Mouse (Mus musculus): ENCODE measurements at regions not wholly inside any gene's neighbourhood (a gene's known extent, or its start where the extent isn't known, plus 50 kb on each side); places are given as distances from the start of the nearest gene placed in this dataset.

DNA sequence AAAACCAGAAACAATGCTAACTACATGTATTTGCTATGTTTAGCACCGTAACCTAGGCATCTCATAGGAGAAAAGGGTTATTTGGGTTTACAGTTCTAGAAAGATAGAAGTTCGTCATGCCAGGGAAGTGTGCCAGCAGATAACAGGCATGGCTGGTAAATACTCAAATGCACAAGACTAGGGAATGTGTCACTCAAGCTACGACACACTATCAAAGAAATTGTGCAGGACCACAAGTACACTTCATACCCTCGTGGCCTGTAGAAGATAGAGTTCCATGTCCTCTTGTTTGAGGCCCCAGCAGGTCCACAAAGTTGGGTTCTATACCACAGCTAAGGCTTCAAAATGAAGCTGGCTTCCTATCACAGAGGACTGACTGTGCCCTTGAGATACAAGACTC, 103.1 kb upstream of the Car8 start:
- TF ChIP-seq TCF12 (IDR thresholded peaks at IDR 0.05; ENCODE audit: insufficient read depth, poor library complexity, severe bottlenecking) = no peak
- no peak for TF ChIP-seq CEBPB (IDR thresholded peaks at IDR 0.05; ENCODE audit: insufficient read depth, poor library complexity, severe bottlenecking)
- no peak for TF ChIP-seq POLR2AphosphoS2 (IDR thresholded peaks at IDR 0.05; ENCODE audit: insufficient read length, low read depth)
- TF ChIP-seq TCF3 (IDR thresholded peaks at IDR 0.05; ENCODE audit: insufficient read length, low read depth) = no peak
- no peak for TF ChIP-seq MAX (IDR thresholded peaks at IDR 0.05; ENCODE audit: low read depth)
- no peak for TF ChIP-seq USF1 (IDR thresholded peaks at IDR 0.05; ENCODE audit: low read depth)
- no peak for TF ChIP-seq SRF (IDR thresholded peaks at IDR 0.05; ENCODE audit: control insufficient read depth, insufficient read length, low read depth)
- TF ChIP-seq MYOD1 (IDR thresholded peaks at IDR 0.05; ENCODE audit: control insufficient read depth in 1 of 3, insufficient read length in 2 of 3, low read depth in 2 of 3) = no peak
- no peak for TF ChIP-seq E2F4 (IDR thresholded peaks at IDR 0.05; ENCODE audit: insufficient read depth)
- TF ChIP-seq REST (IDR thresholded peaks at IDR 0.05; ENCODE audit: insufficient read depth, insufficient read length) = no peak
- no peak for TF ChIP-seq POLR2A (IDR thresholded peaks at IDR 0.05; ENCODE audit: insufficient read length, low read depth)
- no peak for TF ChIP-seq MYOG (IDR thresholded peaks at IDR 0.05; ENCODE audit: control insufficient read depth in 1 of 3, insufficient read depth in 1 of 3, insufficient read length in 2 of 3, low read depth in 2 of 3)

DNA sequence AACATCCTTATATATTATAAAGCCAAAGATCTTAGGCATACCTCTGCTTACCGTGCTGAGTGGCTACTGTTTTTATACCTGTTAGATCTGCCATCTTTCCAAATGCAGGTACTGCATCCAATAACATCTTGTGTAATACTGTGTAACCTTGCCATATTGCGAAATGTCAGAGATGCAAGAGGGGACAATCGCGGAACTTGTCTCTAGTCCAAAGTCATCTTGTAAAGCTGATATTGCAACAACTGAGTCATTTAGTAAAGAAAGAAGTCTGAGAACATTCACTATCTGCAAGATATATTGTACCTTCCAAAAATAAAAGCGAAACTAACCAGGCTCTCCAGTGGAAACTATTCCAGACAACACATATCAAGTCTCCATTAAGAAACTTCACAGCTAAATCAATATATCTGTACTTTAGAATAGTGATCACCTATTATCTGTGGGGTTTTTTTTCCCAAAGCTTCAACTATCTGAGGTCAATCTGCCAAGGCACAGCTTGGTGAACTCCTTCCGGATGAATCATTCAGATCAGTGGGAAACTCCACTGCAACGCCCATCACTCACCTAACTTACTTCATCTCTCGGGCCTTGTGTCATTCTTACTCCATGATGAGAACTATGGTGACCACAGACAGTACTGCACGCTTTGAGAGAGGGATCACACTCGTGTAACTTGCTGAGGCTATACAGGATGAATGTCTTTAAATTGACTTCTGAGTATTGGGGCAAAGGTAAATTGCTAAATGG, 70.6 kb upstream of the Car8 start:
- TF ChIP-seq CEBPB (IDR thresholded peaks at IDR 0.05; ENCODE audit: insufficient read depth, poor library complexity, severe bottlenecking) (no peak), POLR2AphosphoS2 (IDR thresholded peaks at IDR 0.05; ENCODE audit: insufficient read length, low read depth) (no peak)
- H3K4me2 ChIP-seq (ENCODE audit: low read depth) = no peak overlapping the region
- H3ac ChIP-seq (ENCODE audit: control insufficient read depth, insufficient read length) = no peak overlapping the region
- no peaks in the 10 kb centered on the region for H3K79me2 ChIP-seq (ENCODE audit: control insufficient read depth, insufficient read depth)
- H3K36me3 ChIP-seq (ENCODE audit: control insufficient read depth, insufficient read depth) = no peaks in the 10 kb centered on the region
- no peaks in the 10 kb centered on the region for H3K27me3 ChIP-seq (ENCODE audit: control insufficient read depth, insufficient read depth, insufficient read length)
- no peak overlapping the region for H3K4me3 ChIP-seq

More for the DNA sequence above, 103.1 kb upstream of the Car8 start:
- Histone ChIP-seq H3K79me2 (ENCODE audit: control insufficient read depth, insufficient read depth) (no peaks in the 10 kb centered on the region), H3K36me3 (ENCODE audit: control insufficient read depth, insufficient read depth) (no peaks in the 10 kb centered on the region), H3K27me3 (ENCODE audit: control insufficient read depth, insufficient read depth, insufficient read length) (no peaks in the 10 kb centered on the region), H3K4me3 (no peak overlapping the region), H3K4me2 (ENCODE audit: low read depth) (no peak overlapping the region), H3ac (ENCODE audit: control insufficient read depth, insufficient read length) (no peak overlapping the region)

DNA sequence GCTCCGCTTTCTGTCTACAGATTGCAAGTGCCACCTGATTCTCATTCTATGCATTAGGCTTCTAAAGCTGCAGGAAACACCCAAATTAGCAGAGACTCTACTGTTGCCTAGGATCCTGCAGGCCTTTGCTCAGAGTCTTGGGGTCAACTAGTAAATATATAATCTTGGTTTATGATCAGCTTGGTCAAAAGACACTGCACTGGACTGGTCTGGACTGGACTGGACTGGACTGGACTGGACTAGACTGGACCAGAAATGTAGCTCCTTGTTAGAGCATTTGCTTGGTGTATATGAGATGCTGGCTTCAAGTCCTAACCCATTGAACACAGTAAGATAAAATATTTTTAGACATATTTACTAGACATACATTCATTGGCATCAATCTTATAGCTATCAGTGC, 53.7 kb upstream of the Car8 start:
- no peak for TF ChIP-seq REST (IDR thresholded peaks at IDR 0.05; ENCODE audit: insufficient read depth, insufficient read length)
- TF ChIP-seq USF1 (IDR thresholded peaks at IDR 0.05; ENCODE audit: low read depth) = no peak

DNA sequence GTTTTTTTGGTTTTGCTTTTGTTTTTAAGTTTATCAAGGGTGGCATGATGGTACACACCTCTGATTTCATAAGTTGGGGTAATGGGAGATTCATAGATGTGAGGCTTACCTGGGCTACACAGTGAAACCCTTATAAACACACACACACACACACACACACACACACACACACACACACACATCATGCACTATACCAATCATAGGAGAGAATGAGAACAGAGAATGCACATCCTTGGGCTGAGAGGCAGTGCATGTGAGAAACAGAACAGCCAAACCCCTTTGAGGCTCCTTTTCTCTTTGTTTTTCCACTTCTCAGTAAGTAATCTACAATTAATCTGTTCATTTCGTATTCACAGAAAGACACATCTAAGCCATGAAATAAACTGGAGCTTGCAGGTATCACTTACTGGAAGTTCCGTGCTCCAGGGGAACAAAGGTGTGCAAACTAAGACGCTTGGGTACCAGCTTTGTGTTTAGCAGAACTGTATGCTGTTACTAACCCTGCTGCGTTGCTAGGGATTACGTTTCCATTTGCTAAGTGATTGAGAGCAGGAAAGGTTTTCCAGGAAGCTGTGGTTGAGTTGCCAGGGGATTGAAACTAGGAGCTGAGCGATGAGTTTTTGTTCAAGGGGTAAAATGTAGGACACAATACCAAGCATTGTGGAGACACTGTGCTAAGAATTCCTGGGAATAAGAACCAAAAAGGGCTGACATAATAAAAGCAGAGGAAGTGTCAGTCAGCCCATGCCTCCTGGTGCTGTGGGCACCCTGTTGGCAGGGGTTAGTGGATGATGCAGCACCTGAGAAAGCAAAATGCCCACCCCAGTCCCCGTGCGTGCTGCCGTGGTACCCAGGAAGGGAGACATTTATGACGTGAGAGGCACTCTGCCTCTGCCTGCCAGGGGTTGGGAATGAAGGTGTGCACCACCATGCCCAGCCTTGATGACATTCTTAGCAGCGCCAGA, 53.0 kb upstream of the Car8 start:
- no peaks in the 10 kb centered on the region for H3K79me2 ChIP-seq (ENCODE audit: control insufficient read depth, insufficient read depth)
- H3K27me3 ChIP-seq (ENCODE audit: control insufficient read depth, insufficient read depth, insufficient read length) = no peaks in the 10 kb centered on the region
- TF ChIP-seq MYOG (IDR thresholded peaks at IDR 0.05; ENCODE audit: control insufficient read depth in 1 of 3, insufficient read depth in 1 of 3, insufficient read length in 2 of 3, low read depth in 2 of 3) (no peak), TCF3 (IDR thresholded peaks at IDR 0.05; ENCODE audit: insufficient read length, low read depth) (no peak), E2F4 (IDR thresholded peaks at IDR 0.05; ENCODE audit: insufficient read depth) (no peak), REST (IDR thresholded peaks at IDR 0.05; ENCODE audit: insufficient read depth, insufficient read length) (no peak), USF1 (IDR thresholded peaks at IDR 0.05; ENCODE audit: low read depth) (no peak), TCF12 (IDR thresholded peaks at IDR 0.05; ENCODE audit: insufficient read depth, poor library complexity, severe bottlenecking) (no peak), MYOD1 (IDR thresholded peaks at IDR 0.05; ENCODE audit: control insufficient read depth in 1 of 3, insufficient read length in 2 of 3, low read depth in 2 of 3) (no peak), POLR2AphosphoS2 (IDR thresholded peaks at IDR 0.05; ENCODE audit: insufficient read length, low read depth) (no peak), CEBPB (IDR thresholded peaks at IDR 0.05; ENCODE audit: insufficient read depth, poor library complexity, severe bottlenecking) (no peak), MAX (IDR thresholded peaks at IDR 0.05; ENCODE audit: low read depth) (no peak), SRF (IDR thresholded peaks at IDR 0.05; ENCODE audit: control insufficient read depth, insufficient read length, low read depth) (no peak), POLR2A (IDR thresholded peaks at IDR 0.05; ENCODE audit: insufficient read length, low read depth) (no peak)
- no peak overlapping the region for H3K4me3 ChIP-seq
- H3K4me2 ChIP-seq (ENCODE audit: low read depth) = no peak overlapping the region
- H3ac ChIP-seq (ENCODE audit: control insufficient read depth, insufficient read length) = no peak overlapping the region
- no peaks in the 10 kb centered on the region for H3K36me3 ChIP-seq (ENCODE audit: control insufficient read depth, insufficient read depth)

More for the DNA sequence above, 53.7 kb upstream of the Car8 start:
- Histone ChIP-seq H3K79me2 (ENCODE audit: control insufficient read depth, insufficient read depth) (no peaks in the 10 kb centered on the region), H3K36me3 (ENCODE audit: control insufficient read depth, insufficient read depth) (no peaks in the 10 kb centered on the region), H3ac (ENCODE audit: control insufficient read depth, insufficient read length) (no peak overlapping the region), H3K27me3 (ENCODE audit: control insufficient read depth, insufficient read depth, insufficient read length) (no peaks in the 10 kb centered on the region), H3K4me2 (ENCODE audit: low read depth) (no peak overlapping the region), H3K4me3 (no peak overlapping the region)

DNA sequence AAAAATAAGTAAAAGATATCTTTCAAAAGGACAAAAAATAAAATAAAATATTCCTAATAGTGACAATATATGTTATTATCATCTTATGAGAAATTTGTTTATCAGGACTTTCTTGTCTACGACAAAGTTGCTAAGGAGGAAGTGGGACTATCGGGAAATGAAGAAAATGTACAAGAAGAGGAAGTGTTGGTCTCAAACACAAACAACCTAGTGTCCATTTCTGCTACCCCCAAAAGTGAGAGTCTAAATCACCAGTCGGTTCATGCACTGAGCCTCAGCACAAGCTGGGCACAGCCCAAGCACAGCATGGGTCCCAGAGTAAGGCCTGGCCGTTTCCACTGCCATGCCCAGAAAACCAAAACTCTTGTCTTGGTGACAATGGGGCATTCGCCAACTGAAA, 51.1 kb upstream of the Car8 start:
- no peak overlapping the region for H3K4me2 ChIP-seq (ENCODE audit: low read depth)
- no peaks in the 10 kb centered on the region for H3K27me3 ChIP-seq (ENCODE audit: control insufficient read depth, insufficient read depth, insufficient read length)
- H3K79me2 ChIP-seq (ENCODE audit: control insufficient read depth, insufficient read depth) = no peaks in the 10 kb centered on the region
- TF ChIP-seq E2F4 (IDR thresholded peaks at IDR 0.05; ENCODE audit: insufficient read depth) (no peak), POLR2AphosphoS2 (IDR thresholded peaks at IDR 0.05; ENCODE audit: insufficient read length, low read depth) (no peak), MYOD1 (IDR thresholded peaks at IDR 0.05; ENCODE audit: control insufficient read depth in 1 of 3, insufficient read length in 2 of 3, low read depth in 2 of 3) (no peak), CEBPB (IDR thresholded peaks at IDR 0.05; ENCODE audit: insufficient read depth, poor library complexity, severe bottlenecking) (no peak), MYOG (IDR thresholded peaks at IDR 0.05; ENCODE audit: control insufficient read depth in 1 of 3, insufficient read depth in 1 of 3, insufficient read length in 2 of 3, low read depth in 2 of 3) (no peak), USF1 (IDR thresholded peaks at IDR 0.05; ENCODE audit: low read depth) (no peak), MAX (IDR thresholded peaks at IDR 0.05; ENCODE audit: low read depth) (no peak), REST (IDR thresholded peaks at IDR 0.05; ENCODE audit: insufficient read depth, insufficient read length) (no peak), TCF12 (IDR thresholded peaks at IDR 0.05; ENCODE audit: insufficient read depth, poor library complexity, severe bottlenecking) (no peak), SRF (IDR thresholded peaks at IDR 0.05; ENCODE audit: control insufficient read depth, insufficient read length, low read depth) (no peak), TCF3 (IDR thresholded peaks at IDR 0.05; ENCODE audit: insufficient read length, low read depth) (no peak), POLR2A (IDR thresholded peaks at IDR 0.05; ENCODE audit: insufficient read length, low read depth) (no peak)
- H3ac ChIP-seq (ENCODE audit: control insufficient read depth, insufficient read length) = no peak overlapping the region
- no peak overlapping the region for H3K4me3 ChIP-seq
- H3K36me3 ChIP-seq (ENCODE audit: control insufficient read depth, insufficient read depth) = no peaks in the 10 kb centered on the region

Data from myocyte (in vitro differentiated cells).